Mouse (Mus musculus) liver, embryonic 12.5 days (tissue): ENCODE measurements around the gene Birc3. TPM values are rescaled to one million over a fixed set of nuclear protein-coding genes. Genes with fewer than 3 reads are reported as not detected.
"Not testable (repeated sequence)": the region's sequence is repeated elsewhere in the genome, so short reads cannot be mapped to it uniquely, and the experiment has no call there.

Experiments used
- ATAC-seq: fragments of 200-750 bp; cut with Nextera tagmentation; 2 replicates; pipeline ENCODE4 v1.8.0; 2017; ENCODE audit warnings: moderate number of reproducible peaks, mild to moderate bottlenecking, moderate library complexity
- H3K27ac ChIP-seq: fragments of 300-500 bp; sonication (generic); 2 replicates; pipeline ENCODE4 v1.5.1; 2016; ENCODE audit warnings: mild to moderate bottlenecking
- H3K27me3 ChIP-seq: fragments of 300-500 bp; sonication (generic); replicated peaks from 2 replicates; pipeline ENCODE4 v1.6.1; 2016; ENCODE audit warnings: mild to moderate bottlenecking, moderate library complexity
- H3K36me3 ChIP-seq: fragments of 300-500 bp; sonication (generic); 2 replicates; pipeline ENCODE4 v1.6.1; 2016; ENCODE audit warnings: mild to moderate bottlenecking, moderate library complexity
- H3K4me1 ChIP-seq: fragments of 300-500 bp; sonication (generic); 2 replicates; pipeline ENCODE4 v1.6.1; 2016
- H3K4me2 ChIP-seq: fragments of 300-500 bp; sonication (generic); 2 replicates; pipeline ENCODE4 v1.6.1; 2016; ENCODE audit warnings: mild to moderate bottlenecking, moderate library complexity
- H3K4me3 ChIP-seq: fragments of 300-500 bp; sonication (generic); 2 replicates; pipeline ENCODE4 v1.5.1; 2016; ENCODE audit warnings: mild to moderate bottlenecking, moderate library complexity
- H3K9ac ChIP-seq: fragments of 300-500 bp; sonication (generic); 2 replicates; pipeline ENCODE4 v1.6.1; 2016; ENCODE audit warnings: mild to moderate bottlenecking, moderate library complexity
- H3K9me3 ChIP-seq: fragments of 300-500 bp; sonication (generic); replicated peaks from 2 replicates; pipeline ENCODE4 v1.6.1; 2016; ENCODE audit warnings: mild to moderate bottlenecking, moderate library complexity
- WGBS: fragments of 180-500 bp; shearing (Covaris S2); methylation state at CpG from one replicate; pipeline ENCODE4 v1.1.7; 2016; ENCODE audit not compliant: insufficient replicate concordance; 5-methylcytosine and 5-hydroxymethylcytosine counted together
- polyA plus RNA-seq: library from polyadenylated mRNA; unstranded; fragments of >200 nt; fragmentation: Nextera tagmentation; extraction: Ambion mirVana; gene quantifications from 2 replicates; pipeline ENCODE4 v1.2.1, GENCODE M21; 2016

Birc3 gene
- polyA plus RNA-seq, 1 experiment from 2014 or later: 6.7 TPM

DNA sequence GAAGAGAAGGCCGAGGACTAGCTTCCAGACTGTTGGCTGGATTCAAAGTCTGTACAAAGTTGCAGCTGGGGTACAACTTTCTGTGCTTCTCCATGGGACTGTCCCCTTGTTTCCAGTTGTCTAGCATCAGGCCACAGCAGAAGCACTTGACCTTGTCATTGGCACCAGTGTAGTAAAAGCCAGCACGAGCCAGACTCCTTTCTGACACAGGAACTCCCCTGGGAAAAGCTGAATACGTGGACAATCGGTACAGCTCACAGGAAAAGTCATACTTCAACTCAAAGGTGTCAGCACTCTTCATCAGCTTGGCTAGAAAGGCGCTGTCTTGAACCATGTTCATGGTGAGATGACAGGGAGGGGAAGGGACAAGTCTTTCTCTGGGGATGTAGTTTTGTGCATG, 12.0 kb downstream of the Birc3 start:
- H3K4me1 ChIP-seq: no peaks in the 10 kb centered on the region
- no peaks in the 10 kb centered on the region for H3K27me3 ChIP-seq
- no peak overlapping the region for H3K4me3 ChIP-seq
- no peak overlapping the region for H3K4me2 ChIP-seq
- H3K9me3 ChIP-seq: no peaks in the 10 kb centered on the region
- no peak for ATAC-seq
- H3K27ac ChIP-seq: no peak overlapping the region
- no peak overlapping the region for H3K9ac ChIP-seq
- 70% methylated on average over 5 of the region's 5 CpGs for WGBS
- H3K36me3 ChIP-seq: peaks cover 21% of the 10 kb centered on the region

DNA sequence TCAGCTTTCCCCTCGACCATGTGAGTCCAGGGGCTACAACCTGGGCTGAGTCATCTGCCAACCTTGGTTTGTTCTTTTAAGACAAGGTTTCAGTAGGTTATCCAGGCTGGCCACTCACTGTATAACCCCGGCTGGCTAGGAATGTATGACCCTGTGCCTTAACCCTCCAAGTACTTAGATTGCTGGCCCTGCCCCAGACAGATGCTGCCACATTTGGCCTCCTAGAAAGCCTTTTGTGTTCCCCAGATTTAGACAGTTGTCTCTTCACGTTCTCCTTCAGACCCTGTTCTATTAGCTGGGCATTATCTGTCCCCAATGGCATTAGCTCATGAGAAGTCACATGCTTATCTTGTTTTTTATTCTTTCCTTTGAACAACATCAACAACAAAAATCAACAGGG, 17.1 kb downstream of the Birc3 start:
- Histone ChIP-seq H3K27ac (no peak overlapping the region), H3K4me2 (no peak overlapping the region), H3K36me3 (peaks cover 33% of the 10 kb centered on the region), H3K4me1 (0 out of 2 replicates have a peak, but pooled peaks cover 4% of the 10 kb centered on the region), H3K4me3 (no peak overlapping the region), H3K9me3 (no peaks in the 10 kb centered on the region), H3K27me3 (no peaks in the 10 kb centered on the region), H3K9ac (no peak overlapping the region)
- ATAC-seq: no peak
- 46% methylated on average over 3 of the region's 3 CpGs for WGBS

DNA sequence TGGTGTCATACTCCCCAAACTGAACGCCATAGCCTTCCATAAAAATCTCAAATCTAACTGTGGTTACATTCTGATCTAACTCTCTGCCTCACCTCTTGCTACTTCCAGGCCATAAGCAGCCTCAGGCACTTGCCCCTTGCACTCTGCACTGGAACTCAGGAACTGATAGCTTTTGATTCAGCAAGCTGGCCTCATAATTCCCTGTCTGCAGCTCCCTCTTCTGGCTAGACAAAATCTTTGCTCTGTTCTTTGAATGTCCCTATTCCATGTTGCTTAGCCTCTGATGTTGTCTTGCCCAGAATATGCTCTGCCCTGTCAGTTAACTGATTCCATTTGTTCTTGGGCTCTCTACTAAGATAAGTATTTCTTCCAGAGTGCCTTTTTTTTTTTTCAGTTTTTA, 17.6 kb downstream of the Birc3 start:
- 0 out of 2 replicates have a peak, but pooled peaks cover 4% of the 10 kb centered on the region for H3K4me1 ChIP-seq
- H3K27me3 ChIP-seq: no peaks in the 10 kb centered on the region
- no peak overlapping the region for H3K4me2 ChIP-seq
- peaks cover 31% of the 10 kb centered on the region for H3K36me3 ChIP-seq
- H3K27ac ChIP-seq: no peak overlapping the region
- H3K9ac ChIP-seq: no peak overlapping the region
- no peaks in the 10 kb centered on the region for H3K9me3 ChIP-seq
- H3K4me3 ChIP-seq: no peak overlapping the region
- no peak for ATAC-seq
- WGBS: 31% methylated on average over 1 of the region's 1 CpGs

DNA sequence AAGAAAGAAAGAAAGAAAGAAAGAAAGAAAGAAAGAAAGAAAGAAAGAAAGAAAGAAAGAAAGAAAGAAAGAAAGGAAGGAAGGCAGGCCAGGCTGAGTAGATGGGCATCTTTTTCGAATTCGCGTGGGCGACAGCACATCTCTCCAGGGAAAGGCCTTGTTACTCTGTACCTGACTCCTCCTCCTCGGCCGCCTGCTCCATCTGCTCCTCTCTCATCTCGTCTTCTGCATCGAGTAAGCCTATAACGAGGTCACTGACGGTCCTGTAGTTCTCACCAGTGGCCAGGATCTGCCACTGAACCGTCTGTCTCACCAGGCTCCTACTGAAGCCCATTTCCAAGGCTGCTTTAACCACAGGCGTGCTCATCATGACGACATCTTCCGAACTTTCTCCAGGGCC, 18.8 kb downstream of the Birc3 start:
- 74% methylated on average over 14 of the region's 14 CpGs for WGBS
- H3K4me3 ChIP-seq, H3K9ac ChIP-seq, H3K9me3 ChIP-seq, H3K4me2 ChIP-seq, H3K27ac ChIP-seq, ATAC-seq, H3K27me3 ChIP-seq, H3K4me1 ChIP-seq: not testable (repeated sequence)
- peaks cover 33% of the 10 kb centered on the region for H3K36me3 ChIP-seq

DNA sequence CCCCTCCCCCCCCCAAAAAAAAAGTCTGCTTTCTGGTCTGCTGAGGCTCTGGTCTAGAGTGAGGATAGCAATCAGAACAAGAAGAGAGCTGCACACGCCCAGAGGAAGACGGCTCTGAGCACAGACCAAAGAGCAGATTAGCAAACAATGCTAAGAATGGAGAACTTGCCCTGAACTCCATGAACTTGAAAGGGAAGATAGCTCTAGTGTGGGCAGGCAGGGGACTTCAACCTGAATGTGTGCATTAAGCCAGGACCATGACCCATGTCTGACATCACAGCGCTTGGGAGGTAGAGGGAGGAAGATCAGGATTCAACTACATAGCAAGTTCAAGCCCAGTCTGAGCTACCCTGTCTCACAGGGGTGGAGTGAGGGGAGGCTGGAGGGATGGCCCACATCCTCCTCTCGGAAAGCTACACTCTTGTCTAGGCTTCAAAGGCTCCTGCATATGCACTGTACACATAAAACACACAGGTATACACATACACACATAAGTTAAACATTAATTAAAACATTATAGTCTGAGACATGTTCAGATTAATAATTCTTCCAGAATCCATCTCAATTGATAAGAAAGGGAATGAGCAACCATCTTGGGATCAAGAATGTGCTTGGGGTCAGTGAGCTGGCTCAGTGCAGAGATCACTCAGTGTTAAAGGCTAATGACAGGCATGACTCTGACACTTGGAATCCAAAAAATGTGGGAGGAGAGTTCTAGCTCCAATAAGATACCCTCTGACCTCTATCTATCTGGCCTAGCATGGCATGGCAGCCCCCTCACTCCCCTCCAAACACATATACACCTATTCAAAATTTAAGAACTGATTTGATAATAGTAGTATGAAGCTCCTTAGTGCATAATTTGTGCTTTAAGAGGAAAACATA, 20.4 kb downstream of the Birc3 start:
- Histone ChIP-seq H3K27me3 (no peaks in the 10 kb centered on the region), H3K4me2 (no peak overlapping the region), H3K9ac (no peak overlapping the region), H3K36me3 (peaks cover 41% of the 10 kb centered on the region), H3K27ac (no peak overlapping the region), H3K4me1 (0 out of 2 replicates have a peak, but pooled peaks cover 4% of the 10 kb centered on the region), H3K9me3 (no peaks in the 10 kb centered on the region), H3K4me3 (no peak overlapping the region)
- ATAC-seq: no peak
- WGBS: 58% methylated on average over 4 of the region's 4 CpGs

DNA sequence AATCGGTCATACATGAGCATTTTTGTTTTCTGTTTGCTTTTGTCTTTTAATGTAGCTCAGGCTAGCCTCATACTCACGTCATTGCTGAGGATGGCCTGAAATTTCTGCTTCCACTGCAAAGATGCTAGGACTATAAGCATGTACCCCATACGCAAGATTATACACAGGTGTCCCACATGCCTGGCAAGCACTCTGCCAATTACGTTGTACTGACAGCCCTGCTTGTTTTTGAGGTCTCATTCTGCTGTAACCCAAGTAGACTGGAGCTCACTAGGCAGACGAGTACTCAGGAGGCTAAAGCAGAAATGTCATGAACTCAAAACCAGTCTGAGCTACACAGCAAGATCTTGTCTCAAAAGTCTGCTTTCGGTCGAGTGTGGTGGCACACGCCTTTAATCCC, 21.1 kb downstream of the Birc3 start:
- Histone ChIP-seq H3K9ac (no peak overlapping the region), H3K9me3 (no peaks in the 10 kb centered on the region), H3K27ac (no peak overlapping the region), H3K4me2 (no peak overlapping the region), H3K4me3 (no peak overlapping the region), H3K36me3 (peaks cover 36% of the 10 kb centered on the region), H3K27me3 (no peaks in the 10 kb centered on the region), H3K4me1 (0 out of 2 replicates have a peak, but pooled peaks cover 4% of the 10 kb centered on the region)
- no peak for ATAC-seq
- 77% methylated on average over 8 of the region's 8 CpGs for WGBS

DNA sequence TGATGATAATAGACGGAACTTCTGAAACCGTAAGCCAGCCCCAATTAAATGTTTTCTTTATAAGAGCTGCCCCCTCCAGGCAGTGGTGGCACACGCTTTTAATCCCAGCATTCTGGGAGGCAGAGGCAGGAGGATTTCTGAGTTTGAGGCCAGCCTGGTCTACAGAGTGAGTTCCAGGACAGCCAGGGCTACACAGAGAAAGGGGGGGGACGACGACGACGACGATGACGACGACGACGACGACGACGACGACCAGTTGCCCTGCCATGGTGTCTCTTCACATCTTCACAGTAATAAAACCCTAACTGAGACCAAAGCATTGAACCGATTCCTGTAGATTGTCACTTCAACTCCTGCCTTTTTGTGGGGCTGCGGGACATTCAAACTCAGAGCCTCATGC, 24.8 kb downstream of the Birc3 start:
- Histone ChIP-seq H3K27ac (no peak overlapping the region), H3K4me2 (no peak overlapping the region), H3K9me3 (no peaks in the 10 kb centered on the region), H3K9ac (no peak overlapping the region), H3K4me3 (no peak overlapping the region), H3K36me3 (peaks cover 25% of the 10 kb centered on the region), H3K27me3 (no peaks in the 10 kb centered on the region), H3K4me1 (no peaks in the 10 kb centered on the region)
- 86% methylated on average over 18 of the region's 18 CpGs for WGBS
- ATAC-seq: no peak

DNA sequence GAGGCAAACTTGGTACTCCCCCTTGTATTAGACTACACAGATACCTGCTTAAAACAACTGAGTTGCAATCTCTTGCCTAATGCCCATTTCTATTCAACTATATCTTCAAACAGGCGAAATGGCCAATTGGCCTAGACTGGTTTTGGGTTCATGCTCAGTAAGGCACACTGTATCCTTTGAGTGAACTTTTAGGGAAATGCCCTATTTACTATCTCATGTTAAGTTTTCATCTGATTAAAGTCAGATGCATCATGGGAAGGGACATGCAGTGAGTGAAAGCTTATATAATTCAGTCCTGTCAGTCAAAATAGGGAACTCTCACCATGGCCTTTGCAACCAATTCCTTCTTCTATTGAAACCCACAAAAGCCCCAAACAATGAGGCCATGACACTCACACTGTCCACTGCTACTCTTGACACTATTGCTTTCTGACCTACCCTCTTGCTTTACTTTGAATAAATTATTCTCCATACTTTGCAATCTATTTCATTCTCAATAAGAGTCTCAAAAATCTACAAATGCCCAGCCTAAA, 26.3 kb downstream of the Birc3 start:
- H3K27me3 ChIP-seq: no peaks in the 10 kb centered on the region
- H3K4me3 ChIP-seq: no peak overlapping the region
- no peak overlapping the region for H3K27ac ChIP-seq
- H3K9me3 ChIP-seq: no peaks in the 10 kb centered on the region
- H3K9ac ChIP-seq: no peak overlapping the region
- no peak for ATAC-seq
- H3K36me3 ChIP-seq: peaks cover 18% of the 10 kb centered on the region
- H3K4me2 ChIP-seq: no peak overlapping the region
- WGBS: 53% methylated on average over 1 of the region's 1 CpGs
- H3K4me1 ChIP-seq: no peaks in the 10 kb centered on the region

DNA sequence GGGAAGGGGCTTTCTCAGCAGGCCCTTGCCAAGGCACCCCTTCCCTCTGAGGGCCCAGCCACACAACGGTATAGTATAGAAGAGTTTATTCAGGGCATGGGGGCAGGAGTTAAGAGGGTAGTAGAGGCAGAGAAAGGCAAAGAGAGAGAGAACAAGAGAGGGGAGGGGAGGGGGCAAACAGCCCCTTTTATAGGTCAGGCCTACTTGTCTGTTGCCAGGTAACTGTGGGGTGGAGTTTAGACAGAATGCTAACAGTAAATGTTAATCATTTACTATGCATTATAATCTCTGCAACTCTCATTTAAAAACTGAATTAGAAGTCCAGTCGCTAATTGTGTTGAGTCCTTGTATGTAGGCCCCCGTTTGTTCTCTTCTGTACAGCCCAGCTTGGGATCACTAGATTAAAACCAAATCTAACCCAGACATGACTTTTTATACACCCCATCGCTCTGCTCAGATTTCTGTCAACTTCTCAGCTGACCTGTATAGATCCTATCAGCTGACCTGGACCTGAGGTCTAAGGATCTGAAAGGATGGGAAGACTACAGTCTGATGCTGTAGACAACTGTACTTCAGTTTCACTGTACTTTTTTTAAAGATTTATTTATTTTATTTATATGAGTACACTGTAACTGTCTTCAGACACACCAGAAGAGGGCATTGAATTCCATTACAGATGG, 27.6 kb downstream of the Birc3 start:
- H3K4me1 ChIP-seq: no peaks in the 10 kb centered on the region
- peaks cover 16% of the 10 kb centered on the region for H3K36me3 ChIP-seq
- no peak overlapping the region for H3K4me2 ChIP-seq
- H3K9me3 ChIP-seq: no peaks in the 10 kb centered on the region
- no peak overlapping the region for H3K4me3 ChIP-seq
- WGBS: 60% methylated on average over 4 of the region's 4 CpGs
- no peak overlapping the region for H3K27ac ChIP-seq
- no peaks in the 10 kb centered on the region for H3K27me3 ChIP-seq
- H3K9ac ChIP-seq: no peak overlapping the region
- ATAC-seq: 0 out of 2 replicates have a peak, but pooled peaks have one; percentile 33

DNA sequence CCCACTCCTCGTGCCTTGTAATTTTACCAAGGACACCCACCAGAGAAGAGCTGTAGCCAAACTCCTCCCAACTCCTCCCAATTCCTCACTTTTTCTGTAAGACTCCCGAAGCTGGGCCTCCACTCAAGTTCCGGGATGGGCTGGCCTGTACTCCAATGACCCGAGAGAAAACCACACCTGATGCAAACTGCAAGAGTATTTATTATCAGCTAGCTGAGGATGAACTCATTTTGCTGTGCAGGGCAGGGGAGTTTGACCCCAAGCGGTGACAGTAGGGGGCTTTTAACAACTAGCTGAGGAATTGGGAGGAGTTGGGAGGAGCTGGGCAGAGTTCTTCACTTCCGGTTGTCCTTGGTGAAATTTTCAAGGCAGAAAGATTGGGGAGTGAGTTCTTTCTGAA, 31.8 kb downstream of the Birc3 start:
- H3K4me3 ChIP-seq: no peak overlapping the region
- H3K36me3 ChIP-seq: no peaks in the 10 kb centered on the region
- no peak overlapping the region for H3K4me2 ChIP-seq
- no peaks in the 10 kb centered on the region for H3K9me3 ChIP-seq
- H3K9ac ChIP-seq: no peak overlapping the region
- WGBS: 69% methylated on average over 6 of the region's 6 CpGs
- no peak overlapping the region for H3K27ac ChIP-seq
- H3K4me1 ChIP-seq: peaks cover 7% of the 10 kb centered on the region
- no peaks in the 10 kb centered on the region for H3K27me3 ChIP-seq
- no peak for ATAC-seq

DNA sequence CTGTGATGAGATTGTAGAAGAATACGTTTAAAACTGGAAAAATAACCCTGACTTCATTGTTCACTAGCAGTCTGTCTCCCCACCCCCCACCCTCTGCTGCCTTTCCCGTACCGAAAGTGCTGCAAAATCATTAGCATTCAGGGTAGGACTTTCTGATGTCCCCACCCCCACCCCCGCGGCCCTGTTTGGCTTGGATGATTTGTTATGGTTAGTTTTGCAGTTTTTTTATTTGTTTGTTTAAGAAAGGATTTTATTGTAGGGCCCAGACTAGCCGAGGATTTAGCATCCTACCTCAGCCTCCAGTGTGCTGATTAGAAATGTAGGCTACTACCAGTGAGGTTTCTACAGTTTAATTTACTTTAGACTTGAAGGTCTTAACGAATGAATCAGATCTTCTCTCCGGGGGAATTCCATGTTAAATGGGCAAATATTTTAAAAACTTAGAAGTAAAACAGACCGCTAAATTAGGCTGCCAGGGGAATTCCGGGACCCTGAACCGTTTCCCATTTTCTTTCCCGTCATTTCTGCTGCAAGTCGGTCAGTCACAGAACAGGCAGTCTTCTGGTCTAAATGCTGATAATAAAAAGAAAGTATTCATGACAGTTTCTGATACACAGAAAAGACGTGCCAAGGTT, 35.1 kb downstream of the Birc3 start:
- peaks cover 24% of the 10 kb centered on the region for H3K4me1 ChIP-seq
- H3K9ac ChIP-seq: peak overlapping the region; percentile 90
- peak overlapping the region; percentile 86 for H3K4me2 ChIP-seq
- peak overlapping the region; percentile 76 for H3K4me3 ChIP-seq
- ATAC-seq: no peak
- H3K36me3 ChIP-seq: peaks cover 19% of the 10 kb centered on the region
- 26% methylated on average over 14 of the region's 14 CpGs for WGBS
- no peaks in the 10 kb centered on the region for H3K27me3 ChIP-seq
- H3K27ac ChIP-seq: peak overlapping the region; percentile 99
- no peaks in the 10 kb centered on the region for H3K9me3 ChIP-seq
